Mouse (Mus musculus): ENCODE results near the gene Nars2.

The Nars2 gene

DNA sequence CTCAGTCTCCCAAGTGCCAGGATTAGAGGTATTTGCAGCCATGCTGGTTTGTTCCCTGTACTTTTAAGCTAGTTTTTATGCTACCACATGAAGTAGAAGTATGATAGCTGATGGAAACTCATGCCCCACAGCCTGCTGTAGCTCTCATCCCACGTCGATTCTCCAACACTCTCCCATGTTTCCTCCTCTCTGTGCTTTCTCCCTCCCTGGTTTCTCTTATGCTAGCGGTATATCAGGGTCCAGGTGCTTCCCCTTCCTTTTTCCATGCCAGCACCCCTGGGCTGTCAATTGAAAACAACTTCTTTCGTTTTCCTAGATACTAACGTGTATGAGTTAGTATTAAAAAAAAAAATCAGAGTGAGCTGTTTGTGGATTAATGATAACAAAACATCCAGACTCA is 120.8 kb downstream of the Nars2 start:
- no peak for DNase-seq (ENCODE audit: low spot score)

DNA sequence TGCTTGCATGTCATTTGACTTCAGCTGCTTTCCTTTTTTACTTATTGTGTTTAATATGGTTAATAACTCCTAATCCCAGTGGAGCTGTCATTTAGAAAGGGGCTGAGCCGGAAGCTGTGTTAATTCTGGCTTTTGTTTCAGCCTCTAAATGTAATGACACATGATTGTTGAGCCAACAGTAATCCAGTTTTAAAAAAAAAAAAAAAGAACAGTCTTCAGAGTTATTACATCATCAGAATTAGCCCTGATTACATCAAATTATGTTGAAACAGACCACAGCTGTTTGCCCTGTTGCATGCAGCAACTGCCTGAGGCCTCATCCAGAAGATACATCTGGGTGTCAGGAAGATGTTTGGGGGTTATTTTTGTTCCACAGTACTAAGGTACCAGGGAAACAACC is 123.7 kb downstream of the Nars2 start:
- DNase-seq (ENCODE audit: low spot score) = no peak

DNA sequence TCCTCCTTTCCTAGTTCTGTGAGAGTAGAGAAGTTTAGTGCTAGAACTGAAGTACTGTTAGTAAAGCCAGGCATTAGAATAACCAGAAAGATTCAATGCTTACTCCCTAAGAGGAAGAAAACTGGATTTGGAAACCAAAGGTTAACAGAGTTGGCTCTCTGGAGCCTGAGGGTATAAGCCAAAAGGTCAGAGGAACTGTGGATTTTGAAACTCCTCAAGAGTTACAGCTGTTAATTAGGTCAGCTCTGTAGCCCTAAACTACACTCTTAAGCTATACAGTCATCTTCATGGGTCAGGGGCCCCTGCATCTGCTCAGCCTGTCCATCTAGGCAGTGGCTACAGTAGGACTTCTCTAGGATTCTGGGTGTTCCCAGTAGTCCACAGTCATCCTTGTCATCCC is 125.7 kb downstream of the Nars2 start:
- DNase-seq (ENCODE audit: low spot score) = no peak

DNA sequence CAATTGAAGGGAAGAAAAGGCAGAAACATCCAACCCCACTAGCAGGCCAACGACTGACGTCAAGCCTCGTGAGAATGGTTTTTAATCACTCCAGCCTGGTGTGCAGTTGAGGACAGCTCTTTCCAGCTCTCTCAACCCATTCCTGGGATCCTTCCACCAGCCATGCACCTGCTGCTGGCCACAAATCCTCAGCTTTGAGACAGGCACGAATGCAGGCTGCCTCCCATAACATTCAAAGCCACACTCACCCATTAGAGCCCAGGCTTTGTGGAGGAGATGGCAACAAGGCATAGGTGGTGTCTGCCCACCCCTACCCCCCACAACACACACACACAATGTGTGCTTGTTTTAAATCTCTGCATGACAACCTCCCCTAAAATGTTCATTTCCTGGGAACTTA is 127.4 kb downstream of the Nars2 start:
- DNase-seq (ENCODE audit: low spot score) = no peak

DNA sequence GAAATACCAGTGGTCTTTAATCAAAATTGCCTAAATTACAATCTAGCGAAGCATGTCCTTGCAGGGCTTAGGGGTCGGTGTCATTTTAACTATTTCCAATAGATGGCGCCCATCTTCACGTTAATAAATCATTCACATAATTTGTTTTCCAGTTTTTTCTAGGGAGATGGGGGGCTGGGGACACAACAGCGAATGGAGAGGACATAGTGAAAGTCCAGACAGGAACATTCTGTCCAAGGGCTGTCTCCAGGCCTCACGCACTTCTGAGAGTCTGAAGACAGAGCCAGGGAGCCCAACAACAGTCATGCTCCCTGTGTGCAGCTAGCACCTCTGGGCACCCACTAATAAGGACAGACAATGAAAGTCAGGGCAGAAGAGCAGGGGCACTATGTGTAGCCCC is 127.8 kb downstream of the Nars2 start:
- no peak for DNase-seq (ENCODE audit: low spot score)

DNA sequence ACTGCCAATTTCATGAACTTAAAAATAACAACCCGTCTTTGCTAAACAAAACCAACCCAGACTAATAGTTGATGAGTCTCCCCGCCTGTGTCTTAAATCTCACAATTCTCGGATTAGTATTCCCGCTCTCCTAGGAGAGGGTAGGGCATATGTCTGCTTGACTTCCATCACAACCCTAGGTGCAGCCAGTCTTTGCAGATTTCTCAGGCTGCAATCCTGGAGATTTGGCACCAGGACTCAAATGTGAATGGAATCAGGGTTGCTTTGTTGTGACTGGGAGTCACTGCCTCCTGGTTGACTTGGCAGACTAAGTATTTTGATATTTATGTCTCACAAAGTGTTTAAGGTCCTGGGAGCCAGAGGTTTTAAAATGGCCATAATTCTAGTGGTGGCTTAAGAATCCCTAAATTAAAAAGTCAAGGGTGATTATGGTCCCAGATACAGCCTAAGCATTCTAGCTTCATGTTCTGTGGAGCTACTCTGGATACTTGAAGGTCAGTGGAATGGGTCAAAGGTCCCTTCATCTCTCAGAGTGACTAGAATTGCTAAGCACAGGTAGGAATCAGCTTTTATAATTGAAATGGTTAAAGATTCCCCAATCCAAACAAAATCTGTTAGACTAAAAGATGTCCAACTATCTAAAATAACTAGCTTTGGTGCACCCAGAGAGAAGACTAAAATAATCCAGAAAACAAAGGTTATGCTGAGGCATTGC is 128.5 kb downstream of the Nars2 start:
- no peak for DNase-seq (ENCODE audit: low spot score)

DNA sequence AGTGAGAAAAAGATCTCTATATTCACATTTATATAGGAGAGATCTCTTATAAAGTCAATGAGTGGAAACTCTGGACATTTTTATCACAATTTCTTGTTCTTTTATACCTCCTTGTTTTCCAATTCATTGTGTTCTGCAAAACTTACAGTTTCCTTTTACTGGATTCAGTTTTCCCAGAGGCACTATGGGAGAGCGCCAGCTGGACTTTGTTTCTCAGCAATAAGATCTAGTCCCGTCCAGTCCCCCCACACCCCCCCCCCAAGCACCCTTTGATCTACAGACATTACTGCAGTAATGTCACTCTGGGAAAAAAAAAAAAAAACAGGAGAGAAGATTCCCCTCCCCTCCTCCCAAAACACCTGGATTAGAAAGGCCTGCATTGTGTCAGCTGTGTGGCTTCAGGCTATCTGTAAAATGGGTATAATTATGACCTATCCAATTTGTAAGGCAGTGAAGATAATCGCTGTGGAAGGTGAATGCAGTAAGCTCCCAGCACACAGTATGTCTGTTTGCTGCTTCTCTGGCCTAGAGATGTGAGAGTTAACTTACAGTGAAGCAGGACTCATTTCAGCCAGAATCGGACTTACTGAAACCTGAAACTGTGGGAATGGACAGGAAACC is 129.4 kb downstream of the Nars2 start:
- DNase-seq (ENCODE audit: low spot score) = no peak

DNA sequence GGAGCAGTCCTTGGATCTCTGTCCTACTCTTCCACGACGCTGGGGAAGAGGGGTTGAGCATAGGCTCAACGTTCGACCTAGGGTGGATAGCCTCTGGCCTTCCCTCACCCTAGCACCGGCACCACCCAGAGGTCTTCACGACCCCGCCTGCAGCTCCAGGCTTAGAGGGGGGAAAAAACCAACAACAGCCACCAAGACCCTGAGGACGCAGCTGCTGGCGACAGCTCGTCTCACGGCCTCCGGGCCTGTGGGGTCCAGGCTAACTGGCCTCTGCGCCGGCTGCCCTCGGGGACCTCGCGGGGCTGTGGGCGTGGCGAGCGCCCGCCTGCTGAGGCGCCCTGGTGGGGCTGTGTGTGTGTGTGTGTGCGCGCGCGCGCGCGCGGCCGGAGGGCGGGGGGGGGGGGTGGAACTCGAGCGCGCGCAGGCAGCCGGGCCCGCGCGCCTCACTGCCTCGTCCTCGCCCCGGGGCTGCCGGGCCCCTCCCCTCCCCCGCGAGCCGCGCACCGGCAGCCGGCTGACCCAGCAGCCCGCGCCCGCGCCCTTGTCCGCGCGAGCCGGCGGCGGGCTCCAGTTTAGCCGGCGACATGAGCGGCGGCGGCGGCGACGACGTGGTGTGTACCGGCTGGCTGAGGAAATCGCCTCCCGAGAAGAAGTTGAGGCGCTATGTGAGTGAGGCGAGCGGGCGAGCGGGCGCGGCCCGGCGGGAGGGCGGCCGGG is 130.1 kb downstream of the Nars2 start, which contains the start of gene Gab2:
Gene Gab2, plus strand, starts transcription at position 345 of the 717 bp plus-strand sequence.
- peak; percentile 52 for DNase-seq (ENCODE audit: low spot score)

DNA sequence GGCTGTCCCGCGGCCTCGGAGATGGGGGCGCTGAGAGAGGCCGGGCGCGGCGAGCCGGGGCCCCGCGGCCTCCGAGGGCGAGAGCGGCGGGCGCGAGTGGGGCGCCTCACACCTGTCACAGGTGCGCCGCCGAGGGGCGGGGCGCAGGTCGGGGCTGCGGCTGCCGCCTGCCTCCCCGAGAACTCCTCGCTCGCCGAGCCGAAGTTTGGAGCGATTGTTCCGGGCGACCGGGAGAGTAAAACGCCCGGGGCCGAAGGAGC is 130.6 kb downstream of the Nars2 start:
- DNase-seq (ENCODE audit: low spot score) = no peak

DNA sequence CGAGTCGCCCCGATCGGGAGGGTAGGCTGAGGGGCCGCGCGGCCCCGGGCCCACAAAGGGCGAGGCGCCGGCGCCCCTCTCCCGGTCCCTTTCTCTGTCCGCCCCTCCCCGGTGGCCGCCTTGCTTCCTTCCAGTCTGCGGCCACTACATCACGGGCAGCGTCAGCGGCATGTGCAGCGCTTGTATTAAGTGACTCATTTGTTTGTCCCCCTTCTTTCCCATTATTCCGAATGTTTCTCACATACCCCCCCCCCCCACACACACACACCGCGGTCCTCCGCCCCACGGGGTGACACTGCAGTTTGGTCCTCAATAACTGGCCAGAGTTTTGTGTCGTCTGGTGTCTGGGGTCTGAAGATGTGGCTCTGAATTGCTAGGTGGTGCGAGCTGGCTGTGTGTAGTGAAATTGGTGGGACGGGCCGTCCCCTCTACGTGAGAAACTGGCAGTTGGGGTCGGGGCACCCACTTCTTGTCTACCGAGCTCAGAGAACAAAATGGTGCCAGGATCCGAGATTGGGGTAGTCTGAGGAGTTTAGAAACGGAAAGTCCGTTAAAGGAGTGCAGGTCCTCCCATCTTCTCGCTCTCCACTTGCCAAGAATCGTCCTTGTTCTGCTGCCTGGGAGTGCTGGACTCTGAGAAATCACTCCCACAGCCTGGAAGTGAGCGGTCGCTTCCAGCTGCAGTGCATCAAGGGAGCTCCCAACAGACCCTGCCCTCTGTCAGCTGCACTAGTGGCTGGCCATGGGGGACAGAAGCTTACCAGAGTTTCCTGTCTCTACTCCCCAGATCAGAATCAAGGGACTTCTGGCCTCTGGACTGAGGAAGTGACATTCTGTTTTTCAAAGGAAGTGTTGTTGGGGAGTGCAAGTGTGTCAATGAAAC is 131.2 kb downstream of the Nars2 start:
- peak; percentile 52 for DNase-seq (ENCODE audit: low spot score)

DNA sequence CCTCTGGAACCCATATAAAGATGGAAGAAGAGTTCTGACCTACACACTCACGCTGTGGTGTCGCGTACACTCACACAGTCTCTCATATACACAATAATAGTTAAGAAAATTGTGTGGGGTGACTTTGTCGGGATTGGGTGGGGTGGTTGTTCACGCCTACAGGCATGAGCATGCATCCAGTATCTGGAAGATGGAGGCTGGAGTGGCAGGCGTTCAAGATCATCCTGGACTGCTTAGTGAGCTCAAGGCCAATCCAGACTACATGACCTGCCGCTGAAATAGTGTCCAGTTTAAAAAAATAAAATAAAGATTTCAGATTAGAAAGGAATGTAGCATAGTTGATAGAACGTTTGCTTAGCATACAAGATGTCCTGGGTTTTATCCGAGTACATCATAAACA is 132.3 kb downstream of the Nars2 start:
- DNase-seq (ENCODE audit: low spot score) = no peak

DNA sequence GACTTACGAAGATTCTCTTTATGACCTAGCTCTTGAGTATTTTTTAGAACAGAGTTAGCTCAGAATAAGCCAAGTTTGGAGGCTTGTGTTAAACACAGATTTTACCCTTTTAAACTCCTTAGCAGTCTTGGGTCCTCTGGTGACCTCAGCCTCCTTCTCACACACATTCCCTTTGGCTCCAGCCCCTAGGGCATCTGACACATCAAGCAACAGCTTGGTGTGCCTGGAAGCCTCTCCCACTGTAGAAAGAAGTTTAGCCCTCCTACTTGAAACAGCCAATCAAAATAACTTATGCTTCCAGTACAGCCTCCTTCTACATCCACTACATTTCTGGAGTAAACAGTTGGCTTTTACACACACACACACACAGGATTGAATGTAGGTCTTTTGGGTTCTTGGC is 132.9 kb downstream of the Nars2 start:
- DNase-seq (ENCODE audit: low spot score) = no peak

DNA sequence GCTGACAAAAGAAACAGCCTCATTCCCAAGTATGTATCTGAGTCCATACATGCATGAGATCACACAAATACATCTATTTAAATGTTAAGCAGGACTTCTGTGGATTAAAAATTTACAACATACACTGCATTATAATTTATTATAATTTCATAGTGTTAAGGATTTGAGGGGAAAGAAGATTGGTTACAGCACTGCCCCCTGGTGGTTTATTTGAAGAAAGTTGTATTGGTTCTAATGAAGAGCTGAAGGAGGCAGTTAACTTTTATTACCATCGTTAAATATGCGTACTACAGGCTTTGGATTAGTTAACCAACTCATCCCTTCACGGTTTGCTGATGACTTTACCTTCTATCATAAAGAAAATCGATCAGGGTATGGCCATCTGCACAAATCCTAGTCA is 134.0 kb downstream of the Nars2 start:
- no peak for DNase-seq (ENCODE audit: low spot score)

DNA sequence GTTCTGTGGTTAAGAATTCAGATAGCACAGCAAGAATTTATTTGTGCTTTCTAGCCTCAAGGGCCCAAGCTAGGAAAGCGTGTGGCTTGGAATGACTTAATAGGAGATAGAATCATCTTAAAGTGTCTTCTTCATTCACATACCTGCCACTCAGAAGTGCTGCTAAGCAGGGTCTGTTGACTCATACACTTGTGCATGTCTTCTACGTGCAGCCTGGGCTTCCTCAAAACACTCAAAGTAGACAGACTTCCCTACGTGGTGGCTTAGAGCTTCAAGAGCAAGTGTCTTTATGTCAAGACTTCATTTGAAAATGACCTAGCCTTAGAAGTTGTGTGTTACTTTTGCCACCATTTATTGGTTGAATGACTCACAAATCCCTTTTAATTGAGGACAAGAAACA is 142.9 kb downstream of the Nars2 start:
- no peak for DNase-seq (ENCODE audit: low spot score)

DNA sequence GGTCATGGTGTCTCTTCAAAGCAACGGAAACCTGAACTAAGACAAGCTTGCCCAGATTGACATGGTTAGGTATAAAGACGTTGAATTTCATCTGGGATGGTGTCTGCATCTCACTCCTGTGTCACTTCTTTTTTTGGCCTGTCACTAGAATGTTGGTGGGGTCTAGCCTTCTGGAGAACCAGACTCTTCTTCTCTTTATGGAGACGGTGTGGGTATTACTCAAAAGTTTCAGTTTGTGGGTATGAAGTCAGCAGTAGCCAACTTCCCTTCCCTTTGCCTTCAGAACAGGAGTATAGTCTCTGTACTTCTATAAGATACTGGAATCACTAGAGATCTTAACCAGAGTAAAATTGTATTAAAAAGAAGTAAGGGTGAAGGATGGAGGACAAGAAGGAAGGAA is 156.8 kb downstream of the Nars2 start:
- no peak for DNase-seq (ENCODE audit: low spot score)
